Mouse (Mus musculus): ENCODE results near the gene Bcas3. TPM values are rescaled to one million over a fixed set of nuclear protein-coding genes. Genes with fewer than 3 reads are reported as not detected.

Bcas3 gene
- total RNA-seq, 2 experiments from 2014 or later, result 42.7 to 42.9 TPM

- no peak for DNase-seq
- intact Hi-C loops (cut with DNase I), result no loop called here
These were observed 250.8 kb downstream of the Bcas3 start for GRCm38 (mm10) chr11:85603546-85604322.

- intact Hi-C loops (cut with DNase I), result no loop called here
- no peak for DNase-seq
These were observed 256.5 kb downstream of the Bcas3 start for GRCm38 (mm10) chr11:85609303-85609940.

- DNase-seq, result no peak
- intact Hi-C loops (cut with DNase I), result no loop called here
These were observed 260.1 kb downstream of the Bcas3 start for GRCm38 (mm10) chr11:85613035-85613434.

GRCm38 (mm10) chr11:85613586-85613985 lies 260.6 kb downstream of the Bcas3 start:
- DNase-seq, result no peak
- intact Hi-C loops (cut with DNase I), result no loop called here

GRCm38 (mm10) chr11:85614431-85614830 lies 261.5 kb downstream of the Bcas3 start:
- intact Hi-C loops (cut with DNase I), result no loop called here
- DNase-seq, result no peak

GRCm38 (mm10) chr11:85615421-85615820 lies 262.5 kb downstream of the Bcas3 start:
- DNase-seq, result no peak
- intact Hi-C loops (cut with DNase I), result no loop called here

- DNase-seq, result no peak
- intact Hi-C loops (cut with DNase I), result no loop called here
These were observed 268.5 kb downstream of the Bcas3 start for GRCm38 (mm10) chr11:85621486-85621885.

- peak; percentile 39 for DNase-seq
- intact Hi-C loops (cut with DNase I), result no loop called here
These were observed 269.0 kb downstream of the Bcas3 start for GRCm38 (mm10) chr11:85621994-85622393.

GRCm38 (mm10) chr11:85625206-85625605 lies 272.2 kb downstream of the Bcas3 start:
- DNase-seq, result no peak
- intact Hi-C loops (cut with DNase I), result no loop called here

- DNase-seq, result no peak
- intact Hi-C loops (cut with DNase I), result no loop called here
These were observed 273.9 kb downstream of the Bcas3 start for GRCm38 (mm10) chr11:85626846-85627245.

GRCm38 (mm10) chr11:85627405-85627804 lies 274.4 kb downstream of the Bcas3 start:
- intact Hi-C loops (cut with DNase I), result no loop called here
- peak; percentile 12 for DNase-seq

GRCm38 (mm10) chr11:85628303-85629063 lies 275.5 kb downstream of the Bcas3 start:
- intact Hi-C loops (cut with DNase I), result no loop called here
- DNase-seq, result peak; percentile 49

GRCm38 (mm10) chr11:85632568-85632981 lies 279.6 kb downstream of the Bcas3 start:
- DNase-seq, result no peak
- intact Hi-C loops (cut with DNase I), result no loop called here

GRCm38 (mm10) chr11:85638696-85639495 lies 285.9 kb downstream of the Bcas3 start:
- intact Hi-C loops (cut with DNase I), result no loop called here
- no peak for DNase-seq

GRCm38 (mm10) chr11:85640659-85641058 lies 287.7 kb downstream of the Bcas3 start:
- intact Hi-C loops (cut with DNase I), result no loop called here
- no peak for DNase-seq

- intact Hi-C loops (cut with DNase I), result no loop called here
- no peak for DNase-seq
These were observed 288.5 kb downstream of the Bcas3 start for GRCm38 (mm10) chr11:85641486-85641885.

GRCm38 (mm10) chr11:85642591-85642990 lies 289.6 kb downstream of the Bcas3 start:
- intact Hi-C loops (cut with DNase I), result no loop called here
- DNase-seq, result no peak

GRCm38 (mm10) chr11:85643025-85643424 lies 290.1 kb downstream of the Bcas3 start:
- intact Hi-C loops (cut with DNase I), result no loop called here

GRCm38 (mm10) chr11:85643479-85644000 lies 290.6 kb downstream of the Bcas3 start:
- no peak for DNase-seq
- intact Hi-C loops (cut with DNase I), result no loop called here

More at GRCm38 (mm10) chr11:85643025-85643424, 290.1 kb downstream of the Bcas3 start:
- no peak for DNase-seq

GRCm38 (mm10) chr11:85644027-85644747 lies 291.2 kb downstream of the Bcas3 start:
- intact Hi-C loops (cut with DNase I), result no loop called here

More at GRCm38 (mm10) chr11:85644027-85644747, 291.2 kb downstream of the Bcas3 start:
- DNase-seq, result no peak
